Mouse (Mus musculus): Measurements from ENCODE around the gene Rcn3.

DNA sequence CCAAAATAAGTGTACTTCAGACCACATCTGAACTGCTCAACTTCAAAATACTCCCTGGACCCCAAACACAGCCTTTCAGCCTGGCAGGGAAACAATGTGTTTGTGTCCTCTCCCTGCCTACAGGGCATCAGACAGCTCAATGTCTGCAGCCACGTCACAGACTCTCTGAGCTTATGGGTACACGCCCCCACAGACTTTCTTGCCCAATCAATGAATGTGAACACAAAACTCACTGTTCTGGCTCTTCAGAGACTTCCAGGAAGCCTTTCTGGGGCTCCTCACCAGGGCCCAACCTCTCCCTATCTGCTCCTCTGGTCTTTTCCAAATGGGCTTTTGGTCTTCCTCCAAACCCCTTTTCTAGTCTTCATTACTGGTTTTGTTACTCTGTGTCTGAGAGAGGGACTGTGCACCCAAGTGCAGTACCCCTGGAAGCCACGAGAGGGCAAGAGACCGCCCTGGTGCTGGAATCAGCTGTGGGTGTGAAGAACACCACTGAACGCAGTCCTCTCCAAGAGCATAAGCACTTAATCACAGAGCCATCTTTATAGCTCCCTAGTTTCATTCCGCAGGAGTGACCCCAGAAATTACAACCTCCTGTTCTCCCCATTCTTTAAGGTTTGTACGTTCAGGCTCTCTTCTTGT is 54.2 kb downstream of the Rcn3 start:
- TF ChIP-seq CTCF (IDR thresholded peaks at IDR 0.05; ENCODE audit: low read depth): peak; percentile 95
- TF ChIP-seq EP300 (IDR thresholded peaks at IDR 0.05; ENCODE audit: low read depth): no peak
